Mouse (Mus musculus) layer of hippocampus, postnatal 10 days (tissue): ENCODE data around the gene Opa3. TPM values are rescaled to one million over a fixed set of nuclear protein-coding genes. Genes with fewer than 3 reads are reported as not detected.
"Not testable (repeated sequence)": the region's sequence is repeated elsewhere in the genome, so short reads cannot be mapped to it uniquely, and the experiment has no call there.

Source experiments
- DNase-seq, 2 experiments: peaks; one replicate each; pipeline ENCODE4 v3.0.0; 2021; ENCODE audit warnings: low spot score in 2 of 2
- total RNA-seq, 2 experiments: library from RNA; stranded (reverse); gene quantifications; 2 replicates each; pipeline ENCODE4 v1.2.3; 2021

The Opa3 gene
- total RNA-seq, 2 experiments from 2014 or later, result 36.2 to 37.8 TPM

GRCm38 (mm10) chr7:19279581-19280114, 51.5 kb downstream of the Opa3 start, which contains the start of gene Ppm1n:
TSS of gene Ppm1n (minus strand) at chr7:19280064.
- DNase-seq, result no peak

DNA sequence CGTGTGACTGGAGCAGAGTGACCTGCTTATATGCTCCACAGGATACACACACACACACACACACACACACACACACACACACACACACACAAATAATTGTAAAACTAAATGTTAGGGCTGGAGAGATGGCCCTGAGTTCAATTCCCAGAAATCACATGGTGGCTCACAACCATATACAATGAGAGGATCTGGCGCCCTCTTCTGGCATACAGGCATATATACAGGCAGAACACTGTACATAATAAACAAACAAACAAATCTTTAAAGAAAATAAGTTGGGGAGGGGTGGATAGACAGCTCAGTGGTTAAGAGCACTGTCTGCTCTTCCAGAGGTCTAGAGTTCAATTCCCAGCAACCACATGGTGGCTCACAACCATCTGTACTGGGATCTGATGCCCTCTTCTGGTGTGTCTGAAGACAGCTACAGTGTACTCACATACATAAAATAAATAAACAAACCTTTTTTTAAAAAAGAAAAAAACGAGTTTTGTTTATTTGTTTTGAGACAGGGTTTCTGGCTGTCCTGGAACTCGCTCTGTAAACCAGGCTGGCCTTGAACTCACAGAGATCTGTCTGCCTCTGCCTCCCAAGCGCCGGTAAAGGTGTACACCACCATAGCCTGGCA, 53.7 kb downstream of the Opa3 start:
- DNase-seq, result not testable (repeated sequence)

- DNase-seq, result peak; percentile 82 to 89
These were observed 54.3 kb downstream of the Opa3 start, which contains the start of gene Rtn2 for GRCm38 (mm10) chr7:19282385-19282784. TSS of gene Rtn2 (plus strand) at chr7:19282624.

- peak; percentile 64 to 76 for DNase-seq
These were observed 54.8 kb downstream of the Opa3 start for GRCm38 (mm10) chr7:19282791-19283405.

DNA sequence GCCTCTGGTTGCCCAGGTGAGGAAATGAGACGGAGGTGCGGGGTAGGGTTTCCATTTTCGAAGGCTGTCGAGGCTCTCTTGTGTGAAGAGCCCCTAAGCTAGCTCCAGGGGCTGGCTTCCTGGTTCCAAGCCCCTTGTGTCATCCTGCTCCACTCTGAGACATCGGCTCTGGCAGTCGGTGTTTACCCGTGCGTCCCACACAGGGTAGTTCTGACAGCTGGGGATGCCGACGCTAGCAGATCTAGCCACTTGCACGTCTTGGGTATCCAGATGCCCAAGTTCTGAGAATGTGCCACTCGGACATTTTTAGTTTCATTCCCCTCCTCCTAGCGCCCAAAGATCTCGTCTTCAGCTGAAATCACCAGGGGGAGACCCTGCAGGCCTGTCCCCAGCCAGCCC, 55.3 kb downstream of the Opa3 start:
- no peak for DNase-seq

GRCm38 (mm10) chr7:19284763-19285162, 56.6 kb downstream of the Opa3 start:
- peak; percentile 74 to 78 for DNase-seq

DNA sequence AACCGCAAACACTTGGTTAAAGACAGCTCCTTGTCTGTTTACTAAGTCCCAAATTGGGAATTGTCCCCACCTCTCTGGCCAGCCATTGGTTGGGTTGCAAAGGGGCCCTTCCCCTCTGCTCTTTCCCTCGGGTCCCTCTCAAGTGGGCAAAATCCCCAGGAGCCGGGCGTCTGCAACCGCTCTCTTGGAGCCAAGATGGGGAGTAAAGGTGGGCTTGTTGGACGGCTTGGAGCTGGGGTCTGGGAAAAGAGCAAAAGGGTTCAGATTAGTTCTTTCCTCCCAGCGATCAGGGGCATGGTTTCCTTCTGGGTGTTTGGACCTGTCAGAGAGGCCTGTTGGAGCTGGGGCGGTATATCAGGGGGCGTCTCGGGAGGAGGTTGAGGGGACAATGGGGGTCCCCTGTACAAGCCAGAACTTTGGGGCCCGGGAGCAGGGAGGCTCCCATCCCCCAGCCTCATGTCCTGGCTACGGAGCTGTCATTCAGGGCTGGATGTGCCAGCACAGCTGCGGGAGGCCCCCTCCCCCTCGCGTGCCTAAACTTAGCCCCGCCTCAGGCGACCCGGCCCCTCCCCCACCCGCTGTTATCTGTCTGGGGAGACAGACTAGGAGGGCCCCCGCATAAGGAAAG, 62.9 kb downstream of the Opa3 start:
- DNase-seq, result peak in 1 of 2 experiments; percentile 49

GRCm38 (mm10) chr7:19295503-19296185, 67.5 kb downstream of the Opa3 start:
- peak; percentile 98 to 99 for DNase-seq

GRCm38 (mm10) chr7:19297034-19297433, 68.9 kb downstream of the Opa3 start:
- no peak for DNase-seq

DNA sequence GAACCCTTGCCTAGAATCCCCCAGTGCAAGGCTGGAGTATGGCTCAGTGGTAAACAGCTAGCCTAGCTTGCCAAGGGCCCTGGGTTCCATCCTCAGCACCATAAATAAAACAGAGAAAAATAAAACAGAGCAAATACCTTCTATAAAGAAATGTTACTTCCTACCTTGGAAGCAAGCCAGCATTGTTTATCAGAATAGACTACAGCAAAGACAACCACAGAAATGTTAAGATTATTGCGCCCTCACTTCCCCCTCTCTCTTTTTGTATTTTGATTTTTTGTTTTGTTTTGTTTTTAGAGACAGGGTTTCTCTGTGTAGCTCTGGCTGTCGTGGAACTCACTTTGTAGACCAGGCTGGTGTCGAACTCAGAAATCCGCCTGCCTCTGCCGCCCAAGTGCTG, 69.7 kb downstream of the Opa3 start:
- no peak for DNase-seq

DNA sequence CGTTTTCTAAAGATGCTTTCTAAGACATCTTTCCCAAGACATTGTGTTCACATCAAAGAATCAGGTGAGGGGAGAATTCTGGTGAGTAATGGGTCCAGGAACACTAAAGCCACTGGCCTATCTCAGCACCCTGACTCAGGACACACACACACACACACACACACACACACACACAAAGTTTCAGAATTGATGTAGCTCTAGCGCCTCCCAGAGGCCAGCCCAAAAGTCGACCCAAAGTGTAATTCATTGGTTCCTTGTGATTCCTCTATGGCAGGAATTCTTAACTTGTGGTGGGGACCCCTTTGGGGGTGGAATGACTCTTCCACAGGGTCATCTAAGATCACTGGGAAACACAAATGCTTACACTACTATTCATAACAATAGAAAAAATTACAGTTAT, 71.1 kb downstream of the Opa3 start:
- peak; percentile 54 to 64 for DNase-seq

GRCm38 (mm10) chr7:19300501-19301421, 72.6 kb downstream of the Opa3 start:
- peak; percentile 86 to 88 for DNase-seq

GRCm38 (mm10) chr7:19301461-19302263, 73.5 kb downstream of the Opa3 start:
- peak in 1 of 2 experiments; percentile 20 for DNase-seq

- DNase-seq, result no peak
These were observed 74.3 kb downstream of the Opa3 start for GRCm38 (mm10) chr7:19302264-19303045.

- DNase-seq, result no peak
These were observed 74.8 kb downstream of the Opa3 start for GRCm38 (mm10) chr7:19303046-19303305.

GRCm38 (mm10) chr7:19303770-19304169, 75.6 kb downstream of the Opa3 start:
- peak; percentile 75 to 77 for DNase-seq

- DNase-seq, result no peak
These were observed 76.6 kb downstream of the Opa3 start for GRCm38 (mm10) chr7:19304501-19305412.

DNA sequence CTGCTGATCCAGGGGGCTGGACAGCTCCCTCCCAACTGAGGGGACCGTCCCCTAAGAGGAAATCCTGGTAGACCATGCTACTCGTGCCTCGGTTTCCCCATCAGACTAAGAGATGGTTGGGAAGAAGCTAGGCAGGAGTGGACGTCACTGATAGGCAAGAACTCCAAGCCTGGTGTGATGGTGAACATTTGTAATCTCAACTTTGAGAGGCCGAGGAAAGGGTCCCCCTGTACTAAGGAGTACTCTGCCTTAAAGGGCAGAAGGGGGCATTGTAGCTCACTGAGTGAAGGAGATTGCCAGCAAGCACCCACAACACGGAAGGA, 77.2 kb downstream of the Opa3 start:
- DNase-seq, result no peak
